Mouse (Mus musculus) lung, adult 2 months (tissue): ENCODE measurements around the gene Iah1.

Source experiments
- CTCF ChIP-seq: fragments of 200-500 bp; IDR thresholded peaks from 2 replicates; pipeline ENCODE4 v1.5.1; 2011; ENCODE audit warnings: mild to moderate bottlenecking, low read length, control low read depth; ENCODE audit not compliant: insufficient read depth
- POLR2A ChIP-seq: fragments of 200-500 bp; IDR thresholded peaks from 2 replicates; pipeline ENCODE4 v1.6.1; 2011; ENCODE audit warnings: low read depth, mild to moderate bottlenecking, control low read depth, low read length, borderline replicate concordance; ENCODE audit errors: extremely low read depth

DNA sequence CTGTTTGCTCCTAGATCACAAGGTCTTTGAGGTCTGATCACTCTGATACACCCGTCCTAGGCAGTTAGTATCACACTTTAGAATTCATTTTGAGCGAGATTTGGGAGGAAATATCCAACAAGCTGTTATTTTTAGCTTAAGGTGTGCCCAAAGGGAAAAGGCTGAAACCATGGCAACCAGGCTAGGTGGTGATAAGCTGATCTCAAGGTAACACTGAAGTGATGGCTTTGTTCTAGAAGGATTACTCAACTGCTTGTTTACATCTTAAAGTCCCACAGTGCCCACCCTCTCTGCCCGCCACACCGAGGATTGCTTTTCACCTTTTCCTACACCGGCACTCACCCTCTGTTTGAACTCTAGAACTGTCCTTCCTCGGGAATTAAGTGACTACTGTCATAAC lies 26.5 kb upstream of the Iah1 start:
- TF ChIP-seq POLR2A (no peak), CTCF (no peak)
